Mouse (Mus musculus): ENCODE data around the gene Olfr527. TPM values are rescaled to one million over a fixed set of nuclear protein-coding genes. Genes with fewer than 3 reads are reported as not detected.

Gene Olfr527
- not detected for polyA plus RNA-seq (2014; fragmentation: Illumina TruSeq; extraction: RNeasy Lipid Tissue Mini Kit (QIAGEN cat#74804); ENCODE audit: low read depth, low replicate concordance)

DNA sequence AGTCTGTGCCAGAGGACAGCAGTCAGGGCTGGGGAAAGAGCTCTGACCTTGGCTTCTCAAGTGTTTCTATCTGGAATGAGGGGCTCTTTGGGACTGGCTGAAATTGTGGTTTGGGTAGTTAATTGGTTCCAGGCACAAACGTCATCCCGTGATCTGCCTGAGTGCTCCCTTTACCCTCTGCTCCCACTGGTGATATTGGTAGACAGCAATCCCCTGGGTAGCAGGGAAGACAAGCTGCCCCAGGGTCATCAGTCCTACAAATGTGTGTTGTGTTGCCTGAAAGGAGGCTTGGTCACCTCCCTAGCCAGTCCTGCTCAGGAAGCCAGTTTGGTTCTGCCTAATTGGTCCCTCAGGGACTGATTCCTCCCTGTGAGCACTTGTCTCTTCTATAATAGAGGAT is at the start of gene Olfr527:
TSS of gene Olfr527 (plus strand) at position 301 of the 400 bp plus-strand sequence.

DNA sequence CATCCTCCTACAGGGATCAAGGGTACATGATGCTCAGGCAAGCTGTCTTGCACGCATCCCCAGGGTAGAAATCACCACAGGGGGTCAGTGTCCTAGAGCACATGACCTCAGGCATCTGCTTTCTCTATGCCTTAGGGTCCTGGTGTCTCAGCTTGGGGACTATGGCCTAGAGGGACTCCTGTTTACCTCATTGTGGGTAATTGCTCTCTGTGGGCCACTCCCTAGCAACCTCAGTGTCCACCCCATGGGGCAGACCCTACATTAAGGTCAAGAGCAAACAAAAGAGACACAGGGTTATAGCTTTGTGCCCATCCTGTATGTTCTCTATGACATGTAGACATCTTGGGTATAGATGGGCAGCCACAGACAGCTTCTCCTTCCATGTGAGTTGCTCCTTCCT is 13.3 kb upstream of the Olfr527 start, which contains the start of gene Olfr525:
TSS of gene Olfr525 (plus strand) at position 301 of the 400 bp plus-strand sequence.

DNA sequence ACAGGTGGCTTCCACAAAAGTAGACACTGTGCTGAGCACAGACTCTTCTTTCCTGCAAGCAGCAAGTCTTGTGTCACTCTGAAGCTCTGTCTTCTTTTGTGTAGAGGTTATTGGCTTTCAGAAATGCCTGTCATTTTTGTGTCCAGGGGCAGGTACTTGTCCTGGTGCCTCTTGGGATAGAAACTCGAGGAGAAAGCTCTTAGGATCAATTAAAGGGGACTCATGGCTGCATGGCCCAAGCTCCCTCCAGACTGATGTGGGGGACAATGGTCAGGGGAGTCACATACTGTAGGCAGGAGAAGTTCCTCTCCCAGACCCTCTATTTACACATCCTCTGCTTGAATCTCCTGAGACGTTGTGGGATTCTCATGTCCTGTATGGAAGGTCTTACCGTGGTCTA is 27.8 kb downstream of the Olfr527 start, which contains the start of gene Olfr60:
TSS of gene Olfr60 (minus strand) at position 101 of the 400 bp plus-strand sequence.

DNA sequence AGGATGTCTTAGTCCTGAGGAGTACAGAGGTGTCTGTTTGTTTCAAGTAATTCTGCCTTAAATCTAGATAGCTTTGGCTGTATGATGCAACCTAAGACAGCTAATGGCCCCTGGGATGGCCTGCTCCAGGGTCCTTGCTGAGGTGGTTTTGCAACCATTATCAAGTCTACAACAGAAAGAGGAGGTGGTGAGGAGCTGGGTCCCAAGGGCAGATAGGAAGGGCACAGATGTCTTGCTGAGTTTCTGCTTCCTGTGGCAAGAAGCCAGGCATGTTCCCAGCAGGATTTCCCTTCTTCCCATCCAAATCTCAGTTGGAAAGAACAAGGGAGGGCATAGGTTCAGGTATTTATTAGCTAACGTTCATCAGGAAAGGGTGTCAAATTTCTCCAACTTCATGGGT is 42.4 kb downstream of the Olfr527 start, which contains the start of gene Olfr530:
TSS of gene Olfr530 (minus strand) at position 101 of the 400 bp plus-strand sequence.

Other genes starting within 250 kb of the Olfr527 start
- gene Prap1, start 240.6 kb upstream of the Olfr527 start, polyA plus RNA-seq (2014; fragmentation: Illumina TruSeq; extraction: RNeasy Lipid Tissue Mini Kit (QIAGEN cat#74804); ENCODE audit: low read depth, low replicate concordance): not detected
- gene Fuom, start 231.6 kb upstream of the Olfr527 start, polyA plus RNA-seq (2014; fragmentation: Illumina TruSeq; extraction: RNeasy Lipid Tissue Mini Kit (QIAGEN cat#74804); ENCODE audit: low read depth, low replicate concordance): 20.7 TPM
- 26.3 TPM for gene Paox, start 218.2 kb upstream of the Olfr527 start, polyA plus RNA-seq (2014; fragmentation: Illumina TruSeq; extraction: RNeasy Lipid Tissue Mini Kit (QIAGEN cat#74804); ENCODE audit: low read depth, low replicate concordance)
- 196 TPM for gene Echs1, start 217.5 kb upstream of the Olfr527 start, polyA plus RNA-seq (2014; fragmentation: Illumina TruSeq; extraction: RNeasy Lipid Tissue Mini Kit (QIAGEN cat#74804); ENCODE audit: low read depth, low replicate concordance)
- gene Mtg1, start 196.5 kb upstream of the Olfr527 start, polyA plus RNA-seq (2014; fragmentation: Illumina TruSeq; extraction: RNeasy Lipid Tissue Mini Kit (QIAGEN cat#74804); ENCODE audit: low read depth, low replicate concordance): 6.2 TPM
- gene Sprn, start 179.1 kb upstream of the Olfr527 start, polyA plus RNA-seq (2014; fragmentation: Illumina TruSeq; extraction: RNeasy Lipid Tissue Mini Kit (QIAGEN cat#74804); ENCODE audit: low read depth, low replicate concordance): 0.95 TPM
- gene Olfr522, start 169.3 kb upstream of the Olfr527 start, polyA plus RNA-seq (2014; fragmentation: Illumina TruSeq; extraction: RNeasy Lipid Tissue Mini Kit (QIAGEN cat#74804); ENCODE audit: low read depth, low replicate concordance): not detected
- gene Olfr523, start 160.8 kb upstream of the Olfr527 start, polyA plus RNA-seq (2014; fragmentation: Illumina TruSeq; extraction: RNeasy Lipid Tissue Mini Kit (QIAGEN cat#74804); ENCODE audit: low read depth, low replicate concordance): not detected
- not detected for gene Olfr524, start 128.1 kb upstream of the Olfr527 start, polyA plus RNA-seq (2014; fragmentation: Illumina TruSeq; extraction: RNeasy Lipid Tissue Mini Kit (QIAGEN cat#74804); ENCODE audit: low read depth, low replicate concordance)
- gene Cd163l1, start 115.8 kb upstream of the Olfr527 start, polyA plus RNA-seq (2014; fragmentation: Illumina TruSeq; extraction: RNeasy Lipid Tissue Mini Kit (QIAGEN cat#74804); ENCODE audit: low read depth, low replicate concordance): not detected
- not detected for gene 5830411N06Rik, start 86.7 kb upstream of the Olfr527 start, polyA plus RNA-seq (2014; fragmentation: Illumina TruSeq; extraction: RNeasy Lipid Tissue Mini Kit (QIAGEN cat#74804); ENCODE audit: low read depth, low replicate concordance)
- gene Olfr525, start 13.2 kb upstream of the Olfr527 start, polyA plus RNA-seq (2014; fragmentation: Illumina TruSeq; extraction: RNeasy Lipid Tissue Mini Kit (QIAGEN cat#74804); ENCODE audit: low read depth, low replicate concordance): not detected
- not detected for gene Olfr60, start 27.7 kb downstream of the Olfr527 start, polyA plus RNA-seq (2014; fragmentation: Illumina TruSeq; extraction: RNeasy Lipid Tissue Mini Kit (QIAGEN cat#74804); ENCODE audit: low read depth, low replicate concordance)
- not detected for gene Olfr530, start 42.3 kb downstream of the Olfr527 start, polyA plus RNA-seq (2014; fragmentation: Illumina TruSeq; extraction: RNeasy Lipid Tissue Mini Kit (QIAGEN cat#74804); ENCODE audit: low read depth, low replicate concordance)
- not detected for gene Olfr531, start 68.9 kb downstream of the Olfr527 start, polyA plus RNA-seq (2014; fragmentation: Illumina TruSeq; extraction: RNeasy Lipid Tissue Mini Kit (QIAGEN cat#74804); ENCODE audit: low read depth, low replicate concordance)
- not detected for gene Olfr532, start 87.6 kb downstream of the Olfr527 start, polyA plus RNA-seq (2014; fragmentation: Illumina TruSeq; extraction: RNeasy Lipid Tissue Mini Kit (QIAGEN cat#74804); ENCODE audit: low read depth, low replicate concordance)
- gene Olfr533, start 129.4 kb downstream of the Olfr527 start, polyA plus RNA-seq (2014; fragmentation: Illumina TruSeq; extraction: RNeasy Lipid Tissue Mini Kit (QIAGEN cat#74804); ENCODE audit: low read depth, low replicate concordance): not detected
- gene Olfr535, start 150.2 kb downstream of the Olfr527 start, polyA plus RNA-seq (2014; fragmentation: Illumina TruSeq; extraction: RNeasy Lipid Tissue Mini Kit (QIAGEN cat#74804); ENCODE audit: low read depth, low replicate concordance): not detected
- not detected for gene Olfr536, start 173.4 kb downstream of the Olfr527 start, polyA plus RNA-seq (2014; fragmentation: Illumina TruSeq; extraction: RNeasy Lipid Tissue Mini Kit (QIAGEN cat#74804); ENCODE audit: low read depth, low replicate concordance)
- not detected for gene Olfr538, start 233.9 kb downstream of the Olfr527 start, polyA plus RNA-seq (2014; fragmentation: Illumina TruSeq; extraction: RNeasy Lipid Tissue Mini Kit (QIAGEN cat#74804); ENCODE audit: low read depth, low replicate concordance)

Measured in liver, adult 10 weeks (tissue).